Mouse (Mus musculus) neural tube, embryonic 14.5 days (tissue): Measurements from ENCODE around the gene Mphosph9. TPM values are rescaled to one million over a fixed set of nuclear protein-coding genes. Genes with fewer than 3 reads are reported as not detected.

Source experiments
- ATAC-seq: fragments of 200-750 bp; cut with Nextera tagmentation; 2 replicates; pipeline ENCODE4 v1.8.0; 2017; ENCODE audit warnings: low read depth, mild to moderate bottlenecking, moderate TSS enrichment, moderate library complexity
- H3K27ac ChIP-seq: fragments of 300-500 bp; sonication (generic); 2 replicates; pipeline ENCODE4 v1.5.1; 2014; ENCODE audit warnings: low read depth, mild to moderate bottlenecking, control low read depth, low read length, moderate library complexity, mixed read lengths
- H3K27me3 ChIP-seq: fragments of 300-500 bp; sonication (generic); 2 replicates; pipeline ENCODE4 v1.6.1; 2014; ENCODE audit warnings: low read length; ENCODE audit not compliant: control insufficient read depth, insufficient read depth
- H3K36me3 ChIP-seq: fragments of 300-500 bp; sonication (generic); 2 replicates; pipeline ENCODE4 v1.6.1; 2014; ENCODE audit warnings: low read length, mixed read lengths; ENCODE audit not compliant: control insufficient read depth, insufficient read depth
- H3K4me1 ChIP-seq: fragments of 300-500 bp; sonication (generic); 2 replicates; pipeline ENCODE4 v1.6.1; 2014; ENCODE audit warnings: low read length; ENCODE audit not compliant: control insufficient read depth, insufficient read depth
- H3K4me2 ChIP-seq: fragments of 300-500 bp; sonication (generic); 2 replicates; pipeline ENCODE4 v1.6.1; 2014; ENCODE audit warnings: mild to moderate bottlenecking, low read depth, low read length, control low read depth
- H3K4me3 ChIP-seq: fragments of 300-500 bp; sonication (generic); 2 replicates; pipeline ENCODE4 v1.5.1; 2014; ENCODE audit warnings: low read depth, low read length, control low read depth, mixed read lengths
- H3K9ac ChIP-seq: fragments of 300-500 bp; sonication (generic); replicated peaks from 2 replicates; pipeline ENCODE4 v1.6.1; 2014; ENCODE audit warnings: low read depth, mild to moderate bottlenecking, control low read depth, low read length, mixed read lengths
- H3K9me3 ChIP-seq: fragments of 300-500 bp; sonication (generic); 2 replicates; pipeline ENCODE4 v1.6.1; 2016; ENCODE audit warnings: low read length; ENCODE audit not compliant: control insufficient read depth
- WGBS: fragments of 180-500 bp; shearing (Covaris S2); extraction: QIAGEN DNeasy Blood & Tissue Kit; methylation state at CpG from one replicate; pipeline ENCODE4 v1.1.7; 2014; 5-methylcytosine and 5-hydroxymethylcytosine counted together
- polyA plus RNA-seq: library from polyadenylated mRNA; unstranded; fragments of >200 nt; fragmentation: Nextera tagmentation; extraction: Ambion mirVana; gene quantifications from 2 replicates; pipeline ENCODE4 v1.2.1, GENCODE M21; 2014

The Mphosph9 gene
- polyA plus RNA-seq, 1 experiment from 2014 or later, result 18.8 TPM

DNA sequence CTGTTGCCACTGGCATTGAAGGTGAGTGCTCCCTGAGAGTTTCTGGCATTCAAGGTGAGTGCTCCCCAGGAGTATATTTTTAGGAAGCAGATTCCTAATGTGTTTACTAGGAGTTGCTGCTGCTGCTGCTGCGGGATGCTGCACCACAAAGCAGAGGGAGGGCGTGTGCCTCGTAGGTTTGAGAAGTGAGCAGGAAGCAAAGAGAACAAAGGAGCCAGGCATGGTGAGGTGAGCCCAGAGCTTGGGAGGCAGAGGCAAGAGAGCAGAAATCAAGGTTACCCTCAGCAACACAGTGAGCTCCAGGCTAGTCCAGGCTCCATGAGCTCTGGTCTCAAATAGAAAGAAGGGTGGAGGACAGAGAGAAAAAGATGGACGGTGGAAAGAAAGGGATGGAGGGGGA is 64.5 kb downstream of the Mphosph9 start:
- no peak for ATAC-seq
- Histone ChIP-seq H3K27me3 (no peaks in the 10 kb centered on the region), H3K4me3 (no peak overlapping the region), H3K9me3 (no peaks in the 10 kb centered on the region), H3K4me1 (no peaks in the 10 kb centered on the region), H3K4me2 (no peak overlapping the region), H3K27ac (no peak overlapping the region), H3K9ac (no peak overlapping the region), H3K36me3 (peaks cover 38% of the 10 kb centered on the region)
- 89% methylated on average over 4 of the region's 4 CpGs for WGBS

DNA sequence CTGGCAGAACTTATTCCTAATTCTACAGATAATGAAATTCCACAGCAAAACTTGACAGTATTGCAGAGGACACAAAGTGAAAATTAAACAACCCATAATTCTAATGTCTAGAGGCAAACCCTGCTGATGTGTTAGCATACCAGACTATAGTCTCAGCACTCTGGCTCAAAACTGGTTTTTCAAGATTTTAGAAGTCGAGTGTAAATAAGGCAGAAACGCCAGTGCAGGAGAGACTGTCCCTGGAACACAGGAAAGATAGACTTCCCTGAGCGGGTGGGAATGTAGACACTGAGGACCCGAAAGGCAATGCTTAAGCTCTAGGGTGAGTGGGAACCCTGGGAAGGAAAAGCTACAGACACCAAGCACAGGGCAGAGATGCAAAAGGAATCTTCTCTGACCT is 65.7 kb downstream of the Mphosph9 start:
- Histone ChIP-seq H3K27me3 (no peaks in the 10 kb centered on the region), H3K36me3 (peaks cover 47% of the 10 kb centered on the region), H3K9ac (no peak overlapping the region), H3K4me3 (no peak overlapping the region), H3K9me3 (no peaks in the 10 kb centered on the region), H3K4me1 (no peaks in the 10 kb centered on the region), H3K27ac (no peak overlapping the region), H3K4me2 (no peak overlapping the region)
- no peak for ATAC-seq
- 93% methylated on average over 4 of the region's 4 CpGs for WGBS

DNA sequence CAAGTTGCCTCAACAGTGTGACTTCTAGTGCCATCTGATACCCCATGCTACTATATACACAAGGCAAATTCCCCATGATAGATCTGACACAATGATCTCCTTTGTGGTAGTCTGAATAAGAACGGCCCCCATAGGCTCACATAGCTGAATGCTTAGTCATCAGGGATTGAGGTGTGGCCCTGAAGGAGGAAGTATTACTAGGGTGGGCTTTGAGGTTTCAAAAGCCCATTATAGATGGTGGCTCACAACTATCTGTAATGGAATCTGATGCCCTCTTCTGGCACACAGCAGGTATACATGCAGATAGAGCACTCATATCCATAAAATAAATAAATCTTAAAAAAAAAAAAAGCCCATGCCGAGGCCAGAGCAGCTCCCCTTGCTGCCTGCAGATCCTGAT is 68.6 kb downstream of the Mphosph9 start:
- WGBS, result 69% methylated on average over 2 of the region's 2 CpGs
- no peaks in the 10 kb centered on the region for H3K4me1 ChIP-seq
- no peaks in the 10 kb centered on the region for H3K9me3 ChIP-seq
- H3K9ac ChIP-seq, result no peak overlapping the region
- H3K4me3 ChIP-seq, result no peak overlapping the region
- no peak overlapping the region for H3K27ac ChIP-seq
- no peaks in the 10 kb centered on the region for H3K27me3 ChIP-seq
- H3K4me2 ChIP-seq, result no peak overlapping the region
- ATAC-seq, result no peak
- H3K36me3 ChIP-seq, result peaks cover 41% of the 10 kb centered on the region

DNA sequence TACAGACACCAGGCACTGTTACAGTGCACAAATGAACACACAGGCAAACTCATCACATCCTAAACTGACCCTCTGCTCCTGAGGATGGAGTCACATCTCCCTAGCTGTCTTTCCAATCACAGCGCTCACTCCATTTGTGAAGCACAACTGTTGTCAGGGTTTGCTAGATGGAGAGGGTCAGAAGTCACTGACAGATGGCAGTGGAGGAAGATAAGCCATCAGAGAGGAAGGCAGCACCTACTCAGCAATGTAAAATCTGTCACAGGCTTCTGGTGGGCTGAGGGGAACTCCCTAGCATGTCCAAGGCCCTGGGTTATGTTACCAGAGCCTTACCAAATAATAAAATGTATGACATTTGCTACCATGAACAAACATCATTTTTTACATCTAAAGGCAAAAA is 69.7 kb downstream of the Mphosph9 start:
- Histone ChIP-seq H3K27ac (no peak overlapping the region), H3K9me3 (no peaks in the 10 kb centered on the region), H3K27me3 (no peaks in the 10 kb centered on the region), H3K36me3 (peaks cover 33% of the 10 kb centered on the region), H3K9ac (no peak overlapping the region), H3K4me2 (no peak overlapping the region), H3K4me1 (no peaks in the 10 kb centered on the region), H3K4me3 (no peak overlapping the region)
- 100% methylated on average over 1 of the region's 1 CpGs for WGBS
- no peak for ATAC-seq

DNA sequence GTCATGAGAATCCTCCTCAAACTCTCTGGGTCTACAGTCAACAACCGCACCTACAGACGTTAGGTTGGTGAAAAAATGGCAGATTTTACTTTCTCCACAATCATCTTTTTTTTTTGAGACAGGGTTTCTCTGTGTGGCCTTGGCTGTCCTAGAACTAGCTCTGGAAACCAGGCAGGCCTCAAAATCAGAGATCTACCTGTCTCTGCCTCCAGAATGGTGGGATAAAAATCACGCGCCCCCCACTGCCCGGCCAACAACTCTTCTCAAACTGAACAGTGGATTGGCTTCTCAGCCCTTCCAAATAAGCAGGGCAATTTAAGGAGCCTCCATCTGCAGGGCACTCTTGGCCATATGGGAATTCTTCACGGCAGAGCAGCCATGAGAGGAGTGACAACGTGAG is 72.6 kb downstream of the Mphosph9 start:
- ATAC-seq, result no peak
- H3K36me3 ChIP-seq, result peaks cover 14% of the 10 kb centered on the region

DNA sequence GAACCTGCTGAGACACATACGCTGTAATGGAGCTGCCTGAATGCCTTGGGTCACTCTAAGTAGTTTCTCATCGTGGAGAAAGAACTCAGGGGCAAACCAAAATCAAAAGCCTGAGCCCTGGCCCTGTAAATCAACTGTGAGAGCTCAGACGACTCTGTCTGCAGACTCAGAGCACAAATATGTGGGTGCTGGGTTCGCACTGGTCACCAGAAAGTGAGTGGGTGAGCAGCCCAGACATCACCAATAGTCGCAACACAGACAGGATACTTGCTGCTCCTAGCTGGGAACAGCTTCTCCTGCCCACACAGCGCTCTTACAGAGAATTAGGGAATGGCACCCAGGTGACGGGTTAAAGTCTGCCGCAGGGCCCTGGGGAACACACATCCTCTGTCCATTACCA is 74.2 kb downstream of the Mphosph9 start:
- H3K4me2 ChIP-seq, result no peak overlapping the region
- WGBS, result 81% methylated on average over 8 of the region's 8 CpGs
- H3K9me3 ChIP-seq, result no peaks in the 10 kb centered on the region
- no peak for ATAC-seq
- H3K27me3 ChIP-seq, result no peaks in the 10 kb centered on the region
- H3K27ac ChIP-seq, result no peak overlapping the region
- H3K9ac ChIP-seq, result no peak overlapping the region
- H3K4me1 ChIP-seq, result peaks cover 9% of the 10 kb centered on the region
- H3K4me3 ChIP-seq, result no peak overlapping the region
- H3K36me3 ChIP-seq, result peaks cover 10% of the 10 kb centered on the region

More for the DNA sequence above, 72.6 kb downstream of the Mphosph9 start:
- Histone ChIP-seq H3K9ac (no peak overlapping the region), H3K27me3 (no peaks in the 10 kb centered on the region), H3K9me3 (no peaks in the 10 kb centered on the region), H3K4me1 (peaks cover 5% of the 10 kb centered on the region; the same call in 1 of the 2 replicates), H3K4me3 (no peak overlapping the region), H3K27ac (no peak overlapping the region), H3K4me2 (no peak overlapping the region)
- WGBS, result 88% methylated on average over 7 of the region's 7 CpGs

DNA sequence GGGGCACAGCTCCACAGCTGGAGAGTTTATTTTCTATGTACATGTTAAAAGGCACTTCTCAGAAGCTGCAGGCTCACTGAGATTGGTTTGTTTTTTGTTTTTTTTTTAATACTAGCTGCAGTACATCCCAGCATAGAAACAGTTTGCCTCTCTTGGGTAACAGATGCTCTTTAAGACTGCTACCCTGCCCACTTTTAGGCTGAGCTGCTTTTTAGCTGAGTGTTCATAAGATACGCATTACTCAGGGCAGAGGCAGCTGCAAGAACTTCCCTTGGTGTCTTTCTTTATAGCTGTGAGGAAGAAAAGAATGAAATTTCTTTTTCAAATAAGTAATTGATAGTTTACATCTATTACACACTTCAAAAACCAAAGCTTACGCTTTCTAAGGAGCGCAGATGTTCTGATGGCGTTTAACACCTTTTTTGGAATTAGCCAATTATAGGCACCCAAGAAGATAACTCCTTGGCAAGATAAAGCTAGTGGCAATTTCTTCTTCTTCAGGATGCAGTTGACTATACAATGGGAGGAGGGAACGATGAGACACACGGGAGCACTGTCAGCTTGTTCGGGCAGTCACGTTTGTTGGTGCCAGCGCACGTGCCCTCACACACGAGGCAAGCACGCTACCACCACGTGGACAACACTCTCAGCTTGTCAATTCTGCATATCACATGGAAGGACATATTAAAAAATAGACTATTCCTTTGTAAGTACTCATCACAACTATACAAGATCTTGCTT is 75.0 kb downstream of the Mphosph9 start:
- no peak overlapping the region for H3K9ac ChIP-seq
- H3K4me3 ChIP-seq, result no peak overlapping the region
- no peak for ATAC-seq

DNA sequence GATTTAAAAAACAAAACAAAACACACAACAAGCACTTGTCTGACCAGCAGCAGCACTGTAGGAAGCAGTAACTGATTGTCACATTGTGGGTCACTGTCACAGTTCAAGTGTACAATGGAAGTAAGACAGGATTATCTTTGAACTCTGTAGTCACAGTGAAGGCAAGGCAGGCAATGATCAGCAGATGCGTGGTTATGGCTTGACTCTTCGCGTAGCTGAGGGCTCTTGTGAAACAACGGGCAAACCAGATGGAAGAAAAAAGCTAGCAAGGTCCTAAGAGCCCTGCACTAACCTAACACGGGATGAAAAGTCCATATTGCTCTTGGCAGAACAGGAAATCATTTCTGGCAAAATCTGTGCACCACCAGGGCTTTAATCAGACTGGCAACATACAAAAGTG is 76.7 kb downstream of the Mphosph9 start:
- no peak for ATAC-seq
- Histone ChIP-seq H3K9me3 (no peaks in the 10 kb centered on the region), H3K36me3 (no peaks in the 10 kb centered on the region; the same call in 1 of the 2 replicates), H3K4me1 (peaks cover 11% of the 10 kb centered on the region), H3K4me2 (no peak overlapping the region), H3K27me3 (no peaks in the 10 kb centered on the region), H3K27ac (no peak overlapping the region), H3K9ac (no peak overlapping the region), H3K4me3 (no peak overlapping the region)
- WGBS, result 89% methylated on average over 5 of the region's 5 CpGs

More for the DNA sequence above, 75.0 kb downstream of the Mphosph9 start:
- Histone ChIP-seq H3K9me3 (no peaks in the 10 kb centered on the region), H3K27ac (no peak overlapping the region), H3K36me3 (peaks cover 7% of the 10 kb centered on the region), H3K4me2 (no peak overlapping the region), H3K4me1 (peaks cover 11% of the 10 kb centered on the region), H3K27me3 (no peaks in the 10 kb centered on the region)
- 90% methylated on average over 13 of the region's 13 CpGs for WGBS

DNA sequence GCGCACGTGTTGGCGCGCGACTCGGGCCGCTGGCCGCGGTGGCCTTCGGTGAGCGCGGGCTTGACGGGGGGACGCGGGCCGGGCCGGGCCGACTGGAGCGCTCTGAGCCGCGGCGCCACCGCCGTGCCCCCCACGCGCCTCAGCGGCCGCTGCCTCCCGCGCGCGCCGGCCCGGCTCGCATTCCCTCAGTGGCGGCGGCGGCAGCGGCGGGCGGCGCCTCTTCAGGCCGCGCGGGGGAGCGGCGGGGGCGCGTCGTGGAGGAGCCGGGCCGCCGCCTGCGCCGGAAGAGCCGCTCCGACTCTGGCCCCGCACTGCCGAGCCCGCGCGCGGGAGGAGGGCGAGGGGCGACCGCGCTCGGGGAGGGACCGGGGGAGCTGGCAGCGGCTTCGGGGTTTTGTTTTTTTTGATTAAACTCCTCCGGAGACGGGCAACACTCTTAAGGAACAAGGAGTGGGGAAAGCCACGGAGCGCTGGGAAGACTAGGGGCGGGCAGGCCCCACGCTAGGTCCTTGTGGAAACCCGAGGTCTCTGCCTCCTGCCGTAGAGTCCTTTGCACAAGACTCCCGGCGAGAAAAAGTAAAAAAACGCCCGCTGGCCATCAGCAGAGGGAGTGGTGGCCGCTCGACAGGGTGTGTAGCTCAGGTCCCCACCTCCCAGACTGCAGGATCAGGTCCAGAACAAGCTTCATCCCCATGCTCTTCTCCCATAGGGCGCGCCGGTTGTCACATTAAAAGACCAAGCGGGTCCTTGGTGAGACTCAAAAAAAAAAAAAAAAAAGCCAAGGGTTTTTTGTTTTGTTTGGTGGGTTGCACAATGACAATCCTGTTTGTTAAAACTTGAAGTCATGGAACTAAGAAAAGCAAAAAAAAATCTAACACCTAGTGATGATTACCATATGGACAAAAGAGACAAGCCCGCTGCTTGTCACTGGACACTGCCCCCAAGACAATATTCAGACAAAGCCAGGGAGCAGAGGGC is 77.9 kb downstream of the Mphosph9 start, which contains the start of gene Pitpnm2:
Gene Pitpnm2 (minus strand): TSS at position 147 of the 978 bp plus-strand sequence.
- Histone ChIP-seq H3K9me3 (no peaks in the 10 kb centered on the region), H3K27ac (peak within 1 kb of the TSS; percentile 69), H3K36me3 (no peaks in the 10 kb centered on the region; the same call in 1 of the 2 replicates), H3K4me2 (peak within 1 kb of the TSS; percentile 89), H3K9ac (peak within 1 kb of the TSS; percentile 80), H3K27me3 (no peaks in the 10 kb centered on the region), H3K4me3 (peak within 1 kb of the TSS; percentile 61), H3K4me1 (peaks cover 11% of the 10 kb centered on the region)
- WGBS, result under 1% methylated on average over 52 of the region's 90 CpGs
- peak; percentile 89 for ATAC-seq
